Mouse (Mus musculus) spleen, adult 2 months (tissue): ENCODE results near the gene Htatip2.

Source experiments
- CTCF ChIP-seq: fragments of 200-500 bp; IDR thresholded peaks from 2 replicates; pipeline ENCODE4 v1.5.1; 2011; ENCODE audit warnings: mild to moderate bottlenecking, inconsistent platforms; ENCODE audit not compliant: insufficient read depth, insufficient read length, insufficient replicate concordance; ENCODE audit errors: extremely low read depth
- POLR2A ChIP-seq: fragments of 200-500 bp; IDR thresholded peaks from 2 replicates; pipeline ENCODE4 v1.6.1; 2011; ENCODE audit warnings: low read depth, low read length, inconsistent platforms

DNA sequence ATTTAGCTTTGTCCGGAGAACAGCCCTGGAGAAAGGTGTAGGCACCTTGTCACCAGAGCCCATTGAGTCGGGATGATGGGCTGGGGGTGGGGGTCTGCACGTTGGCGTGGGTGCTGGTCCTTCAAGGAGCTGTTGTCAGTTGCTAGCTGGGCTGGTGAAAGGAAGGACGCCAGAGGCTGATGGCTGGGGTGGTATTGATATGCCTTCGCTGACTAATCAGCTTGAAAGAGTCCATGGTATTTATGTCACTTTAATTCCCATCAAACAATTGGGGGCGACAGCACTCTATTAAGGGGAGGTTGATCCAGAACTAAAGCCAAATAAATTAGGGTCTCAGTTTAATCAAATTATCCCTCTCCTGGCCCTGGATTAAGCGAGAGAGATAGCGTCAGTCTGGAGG, 9.6 kb downstream of the Htatip2 start:
- TF ChIP-seq CTCF (no peak), POLR2A (no peak)
